Mouse (Mus musculus): ENCODE data around the gene Itgad.

Gene Itgad

DNA sequence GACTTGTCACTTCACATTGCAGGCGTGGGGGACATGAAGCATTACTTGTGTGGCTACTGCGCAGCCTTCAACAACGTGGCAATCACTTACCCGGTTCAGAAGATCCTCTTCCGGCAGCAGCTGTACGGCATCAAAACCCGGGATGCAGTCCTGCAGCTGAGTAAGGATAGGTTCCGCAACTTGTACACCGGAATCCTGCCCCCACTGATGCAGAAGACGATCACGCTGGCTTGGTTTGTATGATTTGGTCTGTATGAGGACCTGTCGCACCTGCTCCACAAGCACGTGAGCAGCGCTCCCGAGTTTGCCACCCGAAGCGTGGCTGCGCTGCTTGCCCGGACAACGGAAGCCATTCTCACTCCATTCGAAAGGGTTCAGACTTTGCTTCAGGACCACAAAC, at the start of gene Itgad:
Itgad (plus strand) TSS at position 301 of the 400 bp plus-strand sequence.
- no peak for DNase-seq (ENCODE audit: low spot score in 2 of 2)

- DNase-seq (ENCODE audit: low spot score in 2 of 2): peak; percentile 31 to 55
These were observed 48.9 kb upstream of the Itgad start for GRCm38 (mm10) chr7:128105246-128105645.

- DNase-seq (ENCODE audit: low spot score in 2 of 2): no peak
These were observed 46.7 kb upstream of the Itgad start for GRCm38 (mm10) chr7:128107462-128107861.

GRCm38 (mm10) chr7:128110314-128110713, 43.9 kb upstream of the Itgad start:
- no peak for DNase-seq (ENCODE audit: low spot score in 2 of 2)

GRCm38 (mm10) chr7:128112131-128112530, 42.0 kb upstream of the Itgad start:
- DNase-seq (ENCODE audit: low spot score in 2 of 2): no peak

GRCm38 (mm10) chr7:128114371-128115105, 39.6 kb upstream of the Itgad start:
- DNase-seq (ENCODE audit: low spot score in 2 of 2): no peak

DNA sequence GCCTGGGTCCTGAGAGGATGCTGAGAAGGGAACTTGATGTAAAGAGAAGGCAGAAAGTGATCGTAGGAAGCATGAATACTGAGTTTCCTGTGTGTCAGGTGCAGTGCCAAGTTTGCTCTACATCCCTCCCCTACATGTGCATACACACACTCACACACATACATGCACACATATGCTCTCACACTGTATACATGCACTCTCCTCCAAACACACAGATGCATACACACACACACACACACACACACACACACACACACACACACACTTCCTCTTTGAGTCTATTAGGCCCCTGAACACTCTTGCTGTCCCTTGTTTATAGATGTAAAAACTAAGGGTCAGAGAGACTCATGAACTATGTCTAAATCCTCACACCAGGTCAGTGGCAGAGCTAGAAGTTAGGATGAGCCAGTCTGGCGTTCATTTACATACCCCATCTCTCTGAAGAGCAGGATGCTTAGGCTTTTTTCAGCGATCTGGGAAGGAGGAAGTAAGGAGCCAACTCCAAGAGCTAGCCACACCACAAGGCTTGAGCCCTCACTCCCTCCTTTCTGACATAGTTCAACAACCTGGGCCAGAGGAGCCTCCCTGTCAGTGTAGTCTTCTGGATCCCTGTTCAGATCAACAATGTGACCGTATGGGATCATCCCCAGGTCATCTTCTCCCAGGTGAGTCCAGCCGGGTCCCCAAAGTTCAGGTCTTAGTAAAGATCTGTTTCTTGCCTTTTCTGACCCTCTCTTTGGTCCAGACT, 38.8 kb upstream of the Itgad start:
- no peak for DNase-seq (ENCODE audit: low spot score in 2 of 2)

DNA sequence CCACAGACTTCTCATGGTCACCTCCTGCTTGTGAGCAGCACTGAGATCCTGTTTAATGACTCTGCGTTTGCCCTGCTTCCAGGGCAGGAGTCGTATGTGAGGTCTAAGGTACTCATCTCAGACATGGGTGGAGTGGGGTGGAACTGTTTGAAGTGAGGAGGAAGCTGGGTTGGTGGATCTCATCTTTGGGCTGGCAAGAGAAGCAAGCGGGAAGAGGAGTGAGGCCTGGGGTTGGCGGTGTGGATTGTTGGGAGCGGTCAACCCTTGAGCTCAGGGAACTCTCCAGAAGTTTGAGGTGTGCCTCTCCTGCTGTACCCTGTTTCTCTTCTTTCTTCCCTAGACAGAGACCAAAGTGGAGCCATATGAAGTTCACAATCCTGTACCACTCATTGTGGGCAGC, 37.8 kb upstream of the Itgad start:
- no peak for DNase-seq (ENCODE audit: low spot score in 2 of 2)

- no peak for DNase-seq (ENCODE audit: low spot score in 2 of 2)
These were observed 34.3 kb upstream of the Itgad start for GRCm38 (mm10) chr7:128119726-128120490.

DNA sequence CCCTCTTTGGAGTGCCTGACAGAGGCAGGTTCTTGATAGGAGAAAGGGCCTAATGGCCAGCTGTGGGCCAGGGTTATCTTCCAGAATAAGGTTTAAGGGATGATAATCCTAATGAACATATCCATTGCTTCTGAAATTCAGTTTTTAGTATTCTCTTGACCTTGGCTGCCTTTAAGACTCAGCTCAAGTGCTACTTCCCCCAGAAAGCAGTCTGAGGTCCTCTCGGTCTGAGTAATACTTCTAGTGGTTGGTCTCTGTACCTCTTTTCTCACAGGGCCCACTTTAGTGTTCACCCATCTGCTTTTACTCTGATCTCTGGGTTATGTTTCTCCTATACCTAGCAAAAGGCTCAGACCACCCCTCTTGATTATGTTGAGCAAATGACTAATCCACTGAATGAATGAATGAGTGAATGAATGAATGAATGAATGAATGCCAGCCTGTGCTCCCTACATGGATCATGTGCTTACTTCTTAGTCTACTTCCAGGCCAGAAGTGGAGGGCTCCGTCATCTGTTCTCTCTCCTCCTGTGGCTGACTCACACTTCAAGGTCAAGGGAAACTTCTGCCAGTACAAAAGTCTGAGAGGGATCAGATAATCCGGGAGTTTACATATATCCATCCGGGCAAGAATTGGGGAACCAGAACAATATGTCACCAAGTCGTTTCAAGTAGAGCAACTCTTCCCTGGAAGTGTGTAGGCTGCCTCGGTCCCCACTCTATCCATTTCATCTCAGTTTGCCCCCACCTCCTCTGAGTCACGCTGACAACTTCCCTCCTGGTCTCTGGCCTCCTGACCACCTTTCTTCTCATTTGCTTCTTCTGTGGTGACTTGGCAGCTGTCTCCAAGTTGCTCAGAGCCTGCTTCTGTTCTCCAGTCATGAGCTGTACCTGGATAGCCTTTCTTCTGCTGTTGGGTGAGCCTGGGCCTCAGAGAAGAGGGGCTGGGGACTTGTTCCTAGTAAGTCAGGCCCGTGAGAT, 25.1 kb upstream of the Itgad start, which contains the start of gene Itgax:
Itgax (plus strand) TSS at position 807 of the 980 bp plus-strand sequence.
- DNase-seq (ENCODE audit: low spot score in 2 of 2): no peak

DNA sequence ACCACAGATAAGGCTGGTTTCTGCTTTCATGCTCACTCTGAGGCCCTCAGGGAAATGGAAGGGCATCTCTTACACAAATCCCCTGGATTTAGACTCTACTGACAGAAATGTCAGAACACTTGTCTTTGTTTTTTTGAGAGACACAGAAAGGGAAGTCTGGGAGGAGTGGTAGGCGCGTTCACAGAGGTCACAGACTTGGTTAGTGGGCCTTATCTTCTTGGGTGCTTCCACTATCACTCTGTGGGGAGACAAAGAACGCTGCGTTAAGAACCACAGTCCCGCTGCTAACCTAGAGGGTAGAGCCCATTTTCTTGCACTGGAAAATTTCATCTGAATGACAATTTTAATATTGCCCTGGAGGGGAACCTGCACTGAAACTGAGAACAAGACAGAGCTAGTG, 22.0 kb upstream of the Itgad start:
- peak; percentile 47 to 54 for DNase-seq (ENCODE audit: low spot score in 2 of 2)

DNA sequence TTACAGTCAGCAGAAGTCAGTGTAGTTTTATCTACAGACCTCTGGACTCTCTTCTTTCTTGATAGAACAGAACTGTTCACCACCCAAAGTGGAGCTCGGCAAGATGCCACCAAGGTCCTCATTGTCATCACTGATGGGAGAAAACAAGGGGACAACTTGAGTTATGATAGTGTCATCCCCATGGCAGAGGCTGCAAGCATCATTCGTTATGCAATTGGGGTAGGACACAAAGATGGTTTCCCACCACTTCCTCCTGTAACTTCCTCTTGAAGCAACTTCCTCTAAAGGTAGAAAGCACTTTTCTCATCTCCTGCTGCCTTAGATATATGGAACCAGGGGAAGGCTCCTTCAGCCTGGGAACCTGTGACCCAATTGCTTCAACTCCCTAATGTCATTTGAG, 20.6 kb upstream of the Itgad start:
- peak; percentile 55 to 66 for DNase-seq (ENCODE audit: low spot score in 2 of 2)

GRCm38 (mm10) chr7:128136927-128137326, 17.2 kb upstream of the Itgad start:
- no peak for DNase-seq (ENCODE audit: low spot score in 2 of 2)

- no peak for DNase-seq (ENCODE audit: low spot score in 2 of 2)
These were observed 14.6 kb upstream of the Itgad start for GRCm38 (mm10) chr7:128139611-128140010.

- DNase-seq (ENCODE audit: low spot score in 2 of 2): no peak
These were observed 3.2 kb upstream of the Itgad start for GRCm38 (mm10) chr7:128150970-128151369.

DNA sequence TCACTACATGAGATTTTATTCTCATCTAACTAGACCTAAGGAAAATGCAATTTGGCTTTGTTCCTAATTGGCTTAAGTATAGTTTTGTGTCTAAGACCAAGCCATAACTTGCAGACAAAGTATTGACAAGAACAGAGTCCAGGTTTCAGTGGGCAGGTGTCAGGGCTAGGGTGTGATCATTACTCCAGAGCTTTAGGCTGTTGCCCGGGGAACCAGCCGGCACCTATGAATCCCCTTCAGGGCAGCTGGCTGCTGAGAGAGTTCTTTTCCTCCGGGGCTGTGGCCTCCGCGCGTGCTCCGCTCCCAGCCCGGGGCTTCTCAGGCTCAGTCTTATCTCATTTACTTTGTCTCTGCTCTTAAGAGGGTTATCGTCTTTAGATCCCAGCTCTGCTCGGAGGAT, 748 bp downstream of the Itgad start:
- DNase-seq (ENCODE audit: low spot score in 2 of 2): no peak

GRCm38 (mm10) chr7:128158688-128159354, 4.6 kb downstream of the Itgad start:
- peak in 1 of 2 experiments; percentile 38 for DNase-seq (ENCODE audit: low spot score in 2 of 2)

GRCm38 (mm10) chr7:128164001-128164400, 9.8 kb downstream of the Itgad start:
- no peak for DNase-seq (ENCODE audit: low spot score in 2 of 2)

- DNase-seq (ENCODE audit: low spot score in 2 of 2): no peak
These were observed 12.2 kb downstream of the Itgad start for GRCm38 (mm10) chr7:128166391-128166790.

- DNase-seq (ENCODE audit: low spot score in 2 of 2): no peak
These were observed 15.8 kb downstream of the Itgad start for GRCm38 (mm10) chr7:128169996-128170395.

GRCm38 (mm10) chr7:128178385-128178784, 24.2 kb downstream of the Itgad start:
- DNase-seq (ENCODE audit: low spot score in 2 of 2): no peak
